Mouse (Mus musculus): ENCODE results near the gene Clec2e. TPM values are rescaled to one million over a fixed set of nuclear protein-coding genes. Genes with fewer than 3 reads are reported as not detected.
"Not testable (repeated sequence)": the region's sequence is repeated elsewhere in the genome, so short reads cannot be mapped to it uniquely, and the experiment has no call there.

Gene Clec2e
- total and polyA plus RNA-seq, 2 experiments: 0.06 TPM; not detected in 1

DNA sequence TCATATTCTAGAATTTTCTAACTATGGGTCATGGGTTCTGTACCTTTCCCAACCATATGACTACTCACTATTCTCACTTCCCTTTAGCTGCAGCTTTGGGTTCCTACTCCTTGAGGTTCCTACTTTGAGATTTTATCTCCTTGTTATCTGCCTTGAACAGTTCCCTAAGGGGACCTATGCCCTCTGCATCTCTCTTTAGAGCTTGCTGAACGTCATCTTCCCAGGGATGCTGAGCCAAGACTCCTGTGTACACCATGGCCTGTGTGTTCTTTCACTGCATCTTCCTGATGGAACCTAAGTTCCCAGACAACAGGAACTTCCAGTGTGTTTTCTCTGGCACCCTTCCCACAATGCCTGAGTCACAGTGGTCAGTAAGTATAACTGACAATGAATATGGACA, 2.8 kb downstream of the Clec2e start:
- peaks cover 3% of the 10 kb centered on the region; the same call in 1 of the 2 replicates for H3K27me3 ChIP-seq (ENCODE audit: control insufficient read depth, insufficient read depth, low read length)
- H3K4me1 ChIP-seq (ENCODE audit: control insufficient read depth, insufficient read depth, low read length): peaks cover 8% of the 10 kb centered on the region
- peak; percentile 24 for DNase-seq (ENCODE audit: extremely low read depth, low read depth, low spot score)
- 38% methylated on average over 1 of the region's 1 CpGs for WGBS
- H3K9ac ChIP-seq (ENCODE audit: low read depth, low read length): no peak overlapping the region
- H3K4me3 ChIP-seq (ENCODE audit: insufficient read depth, low read depth, low read length): no peak overlapping the region
- H3K27ac ChIP-seq (replicated peaks; ENCODE audit: insufficient read depth, low read depth, low read length): no peak overlapping the region
- no peaks in the 10 kb centered on the region; the same call in 1 of the 2 replicates for H3K79me2 ChIP-seq (ENCODE audit: control insufficient read depth, insufficient read depth, low read length)
- TF ChIP-seq CTCF (IDR thresholded peaks at IDR 0.05; ENCODE audit: low read depth, low read length): no peak
- no peaks in the 10 kb centered on the region for H3K36me3 ChIP-seq (ENCODE audit: control insufficient read depth, insufficient read depth, low read length)

DNA sequence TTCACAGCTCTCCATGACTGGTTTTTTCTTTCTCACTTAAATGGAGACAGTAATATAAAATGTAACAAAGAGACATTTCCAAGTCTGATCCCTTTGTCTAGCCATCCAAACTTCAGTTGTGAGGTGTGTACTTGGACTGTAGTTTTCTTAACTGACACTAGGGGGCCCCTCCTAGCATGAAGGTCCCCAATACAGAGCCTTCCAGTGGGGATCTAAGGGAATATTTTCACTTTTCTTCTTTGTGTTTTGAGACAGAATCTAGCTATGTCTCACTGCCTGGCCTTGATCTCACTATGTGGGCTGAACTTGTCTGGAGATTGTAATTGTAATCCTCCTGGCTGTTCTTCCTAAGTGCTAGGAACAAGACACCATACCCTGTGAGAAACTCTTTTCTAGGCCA, 5.5 kb downstream of the Clec2e start:
- Histone ChIP-seq H3K4me3 (ENCODE audit: insufficient read depth, low read depth, low read length) (no peak overlapping the region), H3K27ac (replicated peaks; ENCODE audit: insufficient read depth, low read depth, low read length) (no peak overlapping the region), H3K27me3 (ENCODE audit: control insufficient read depth, insufficient read depth, low read length) (peaks cover 3% of the 10 kb centered on the region; the same call in 1 of the 2 replicates), H3K4me1 (ENCODE audit: control insufficient read depth, insufficient read depth, low read length) (peaks cover 8% of the 10 kb centered on the region), H3K79me2 (ENCODE audit: control insufficient read depth, insufficient read depth, low read length) (no peaks in the 10 kb centered on the region; the same call in 1 of the 2 replicates), H3K9ac (ENCODE audit: low read depth, low read length) (no peak overlapping the region), H3K36me3 (ENCODE audit: control insufficient read depth, insufficient read depth, low read length) (no peaks in the 10 kb centered on the region)
- DNase-seq (ENCODE audit: extremely low read depth, low read depth, low spot score): peak; percentile 62
- TF ChIP-seq CTCF (IDR thresholded peaks at IDR 0.05; ENCODE audit: low read depth, low read length) (0 out of 2 replicates have a peak, but pooled peaks have one; percentile 14), POLR2A (IDR thresholded peaks at IDR 0.05; ENCODE audit: extremely low read depth, insufficient read depth, low read length) (no peak)

DNA sequence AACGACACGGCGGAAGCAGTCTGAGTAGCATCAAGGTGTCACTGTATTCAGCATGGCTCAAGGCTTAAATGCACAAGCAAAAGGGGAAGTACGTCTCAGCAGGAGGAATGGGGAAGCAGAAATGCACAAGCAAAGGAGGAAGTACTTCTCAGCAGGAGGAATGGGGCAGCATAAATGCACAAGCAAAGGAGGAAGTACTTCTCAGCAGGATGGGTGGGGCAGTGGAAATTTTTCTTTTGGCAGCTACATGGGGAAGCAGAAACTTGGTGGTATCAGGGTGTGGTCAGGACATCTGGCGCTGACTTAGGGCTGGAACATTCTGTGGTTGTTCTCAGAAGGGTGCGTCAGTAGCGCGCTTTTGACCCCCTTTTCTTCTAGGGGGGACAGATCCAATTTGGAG, 12.1 kb downstream of the Clec2e start:
- 94% methylated on average over 8 of the region's 8 CpGs for WGBS
- not testable (repeated sequence) for H3K4me3 ChIP-seq (ENCODE audit: insufficient read depth, low read depth, low read length); DNase-seq (ENCODE audit: extremely low read depth, low read depth, low spot score); H3K4me1 ChIP-seq (ENCODE audit: control insufficient read depth, insufficient read depth, low read length); H3K9ac ChIP-seq (ENCODE audit: low read depth, low read length); H3K27me3 ChIP-seq (ENCODE audit: control insufficient read depth, insufficient read depth, low read length); H3K36me3 ChIP-seq (ENCODE audit: control insufficient read depth, insufficient read depth, low read length); H3K27ac ChIP-seq (replicated peaks; ENCODE audit: insufficient read depth, low read depth, low read length); H3K79me2 ChIP-seq (ENCODE audit: control insufficient read depth, insufficient read depth, low read length)

DNA sequence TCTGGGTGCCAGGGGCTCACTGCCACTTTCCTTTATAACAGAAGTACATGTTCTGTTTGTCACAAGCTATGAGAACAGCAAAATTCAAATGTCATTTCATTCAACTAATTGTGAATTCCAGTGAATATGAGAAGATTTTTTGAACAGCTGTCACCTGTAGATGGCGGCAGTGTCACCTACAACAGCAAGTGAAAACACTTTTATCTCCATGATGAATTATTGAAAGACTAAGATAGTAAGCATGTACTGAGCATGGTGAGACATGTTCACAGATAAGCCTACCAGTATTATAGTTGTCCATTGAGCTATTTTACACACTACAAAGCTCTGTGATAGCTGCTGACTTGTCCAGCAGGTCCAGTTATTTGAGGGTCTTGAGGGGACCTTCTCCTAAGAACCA, 12.6 kb downstream of the Clec2e start:
- WGBS: 48% methylated on average over 1 of the region's 1 CpGs
- DNase-seq (ENCODE audit: extremely low read depth, low read depth, low spot score): peak; percentile 65

DNA sequence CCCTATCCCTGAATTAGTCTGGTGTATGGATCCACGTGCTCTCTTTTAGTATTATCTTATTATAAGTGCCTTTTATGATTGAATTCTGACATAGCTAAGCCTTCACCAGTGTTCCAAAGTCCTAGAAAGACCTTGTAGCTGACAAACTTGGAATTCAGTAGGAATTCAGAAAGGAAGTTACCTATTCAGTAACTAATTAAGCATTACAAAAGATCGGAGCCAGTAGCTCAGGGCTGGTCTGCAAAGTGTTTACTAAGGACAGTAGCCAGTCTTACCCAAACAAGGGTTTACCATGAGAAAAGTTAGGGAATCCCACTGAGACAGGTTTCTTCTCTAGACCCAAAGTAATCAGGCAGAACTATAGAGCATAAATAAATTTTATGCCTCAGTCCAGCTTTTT, 14.7 kb downstream of the Clec2e start:
- DNase-seq (ENCODE audit: extremely low read depth, low read depth, low spot score): peak; percentile 57
- not testable (repeated sequence) for H3K36me3 ChIP-seq (ENCODE audit: control insufficient read depth, insufficient read depth, low read length); H3K4me3 ChIP-seq (ENCODE audit: insufficient read depth, low read depth, low read length); H3K27me3 ChIP-seq (ENCODE audit: control insufficient read depth, insufficient read depth, low read length); H3K4me1 ChIP-seq (ENCODE audit: control insufficient read depth, insufficient read depth, low read length); H3K79me2 ChIP-seq (ENCODE audit: control insufficient read depth, insufficient read depth, low read length); H3K9ac ChIP-seq (ENCODE audit: low read depth, low read length); H3K27ac ChIP-seq (replicated peaks; ENCODE audit: insufficient read depth, low read depth, low read length)
- WGBS: 64% methylated on average over 2 of the region's 2 CpGs

More for the DNA sequence above, 12.6 kb downstream of the Clec2e start:
- Histone ChIP-seq H3K27ac (replicated peaks; ENCODE audit: insufficient read depth, low read depth, low read length) (no peak overlapping the region), H3K9ac (ENCODE audit: low read depth, low read length) (no peak overlapping the region), H3K27me3 (ENCODE audit: control insufficient read depth, insufficient read depth, low read length) (no peaks in the 10 kb centered on the region), H3K4me1 (ENCODE audit: control insufficient read depth, insufficient read depth, low read length) (no peaks in the 10 kb centered on the region), H3K36me3 (ENCODE audit: control insufficient read depth, insufficient read depth, low read length) (no peaks in the 10 kb centered on the region), H3K79me2 (ENCODE audit: control insufficient read depth, insufficient read depth, low read length) (no peaks in the 10 kb centered on the region), H3K4me3 (ENCODE audit: insufficient read depth, low read depth, low read length) (no peak overlapping the region)
- TF ChIP-seq POLR2A (IDR thresholded peaks at IDR 0.05; ENCODE audit: extremely low read depth, insufficient read depth, low read length): no peak
- peak; percentile 25; the same call in 1 of the 2 replicates for TF ChIP-seq CTCF (IDR thresholded peaks at IDR 0.05; ENCODE audit: low read depth, low read length)

- H3K27ac ChIP-seq (replicated peaks; ENCODE audit: insufficient read depth, low read depth, low read length): no peak overlapping the region
- DNase-seq (ENCODE audit: extremely low read depth, low read depth, low spot score): no peak
- H3K27me3 ChIP-seq (ENCODE audit: control insufficient read depth, insufficient read depth, low read length): no peaks in the 10 kb centered on the region
- H3K4me1 ChIP-seq (ENCODE audit: control insufficient read depth, insufficient read depth, low read length): no peaks in the 10 kb centered on the region
- no peaks in the 10 kb centered on the region for H3K79me2 ChIP-seq (ENCODE audit: control insufficient read depth, insufficient read depth, low read length)
- no peaks in the 10 kb centered on the region for H3K36me3 ChIP-seq (ENCODE audit: control insufficient read depth, insufficient read depth, low read length)
- TF ChIP-seq CTCF (IDR thresholded peaks at IDR 0.05; ENCODE audit: low read depth, low read length): no peak
- no peak for TF ChIP-seq POLR2A (IDR thresholded peaks at IDR 0.05; ENCODE audit: extremely low read depth, insufficient read depth, low read length)
- no peak overlapping the region for H3K9ac ChIP-seq (ENCODE audit: low read depth, low read length)
- WGBS: 95% methylated on average over 6 of the region's 6 CpGs
- no peak overlapping the region for H3K4me3 ChIP-seq (ENCODE audit: insufficient read depth, low read depth, low read length)
Measured at GRCm38 (mm10) chr6:129085098-129085497, 15.6 kb downstream of the Clec2e start.

Measured in liver, adult 2 months (tissue).